Mouse (Mus musculus) hindbrain, embryonic 14.5 days (tissue): ENCODE results near the gene Spa17. TPM values are rescaled to one million over a fixed set of nuclear protein-coding genes. Genes with fewer than 3 reads are reported as not detected.

Source experiments
- ATAC-seq: fragments of 200-750 bp; cut with Nextera tagmentation; 2 replicates; pipeline ENCODE4 v1.8.0; 2017; ENCODE audit warnings: moderate number of reproducible peaks, mild to moderate bottlenecking, moderate TSS enrichment, moderate library complexity; ENCODE audit not compliant: low FRiP score
- DNase-seq: peaks from one replicate; pipeline ENCODE4 v3.0.0-alpha.2; 2015; ENCODE audit warnings: low spot score
- H3K27ac ChIP-seq: fragments of 300-500 bp; sonication (generic); 2 replicates; pipeline ENCODE4 v1.5.1; 2014; ENCODE audit warnings: mild to moderate bottlenecking, moderate library complexity
- H3K27me3 ChIP-seq: fragments of 300-500 bp; sonication (generic); 2 replicates; pipeline ENCODE4 v1.6.1; 2014; ENCODE audit warnings: mild to moderate bottlenecking, low read length, mixed read lengths; ENCODE audit not compliant: control insufficient read depth, insufficient read depth
- H3K36me3 ChIP-seq: fragments of 300-500 bp; sonication (generic); replicated peaks from 2 replicates; pipeline ENCODE4 v1.6.1; 2014; ENCODE audit not compliant: control insufficient read depth, insufficient read depth
- H3K4me1 ChIP-seq: fragments of 300-500 bp; sonication (generic); replicated peaks from 2 replicates; pipeline ENCODE4 v1.6.1; 2014; ENCODE audit warnings: antibody characterized with exemption, low read length, mixed read lengths; ENCODE audit not compliant: control insufficient read depth, insufficient read depth
- H3K4me2 ChIP-seq: fragments of 300-500 bp; sonication (generic); replicated peaks from 2 replicates; pipeline ENCODE4 v1.6.1; 2014; ENCODE audit warnings: mild to moderate bottlenecking, moderate library complexity
- H3K4me3 ChIP-seq: fragments of 300-500 bp; sonication (generic); replicated peaks from 2 replicates; pipeline ENCODE4 v1.5.1; 2014; ENCODE audit warnings: mild to moderate bottlenecking, low read length
- H3K9ac ChIP-seq: fragments of 300-500 bp; sonication (generic); 2 replicates; pipeline ENCODE4 v1.6.1; 2014
- H3K9me3 ChIP-seq: fragments of 300-500 bp; sonication (generic); 2 replicates; pipeline ENCODE4 v1.6.1; 2016; ENCODE audit warnings: low read length; ENCODE audit not compliant: control insufficient read depth
- WGBS: fragments of 180-500 bp; shearing (Covaris S2); extraction: QIAGEN DNeasy Blood & Tissue Kit; methylation state at CpG from one replicate; pipeline ENCODE4 v1.1.7; 2014; 5-methylcytosine and 5-hydroxymethylcytosine counted together
- polyA plus RNA-seq: library from polyadenylated mRNA; unstranded; fragments of >200 nt; fragmentation: Nextera tagmentation; extraction: Ambion mirVana; gene quantifications from 2 replicates; pipeline ENCODE4 v1.2.1, GENCODE M21; 2014

Gene Spa17
- 10.2 and 14.1 TPM in 2 replicates for polyA plus RNA-seq

- ATAC-seq, result peak; percentile 95
- H3K4me3 ChIP-seq, result peak within 1 kb of the TSS; percentile 56
- peak within 1 kb of the TSS; percentile 79 for H3K4me2 ChIP-seq
- no peaks in the 10 kb centered on the region for H3K36me3 ChIP-seq
- WGBS, result under 1% methylated on average over 45 of the region's 45 CpGs
- peak within 1 kb of the TSS; percentile 88 for H3K9ac ChIP-seq
- DNase-seq, result peak; percentile 91
- H3K9me3 ChIP-seq, result no peaks in the 10 kb centered on the region
- no peaks in the 10 kb centered on the region for H3K27me3 ChIP-seq
- H3K4me1 ChIP-seq, result peaks cover 9% of the 10 kb centered on the region; the same call in 1 of the 2 replicates
- H3K27ac ChIP-seq, result peak within 1 kb of the TSS; percentile 87
Measured at GRCm38 (mm10) chr9:37613182-37613910, at the start of gene Spa17. Gene Spa17 (minus strand): TSS chr9:37613722.

DNA sequence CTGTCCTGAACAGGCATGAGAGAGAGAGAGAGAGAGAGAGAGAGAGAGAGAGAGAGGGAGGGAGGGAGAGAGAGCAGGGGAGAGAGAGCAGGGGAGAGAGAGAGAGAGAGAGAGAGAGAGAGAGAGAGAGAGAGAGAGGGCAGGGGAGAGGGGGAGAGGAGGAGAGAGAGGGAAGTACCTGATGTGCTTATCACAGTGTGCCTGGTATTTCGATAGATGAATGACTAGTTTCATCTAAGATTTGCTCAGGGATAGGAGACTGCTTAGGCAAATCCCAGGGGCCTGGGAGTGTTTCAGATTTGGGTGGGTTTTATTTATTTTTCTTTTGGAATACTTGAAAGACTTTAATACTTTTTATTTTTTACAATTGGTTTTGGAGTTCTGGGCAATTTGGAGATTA lies 49.7 kb upstream of the Spa17 start:
- no peaks in the 10 kb centered on the region for H3K36me3 ChIP-seq
- no peaks in the 10 kb centered on the region for H3K4me1 ChIP-seq
- H3K9ac ChIP-seq, result no peak overlapping the region
- WGBS, result 88% methylated on average over 1 of the region's 1 CpGs
- no peaks in the 10 kb centered on the region for H3K27me3 ChIP-seq
- H3K4me3 ChIP-seq, result no peak overlapping the region
- H3K9me3 ChIP-seq, result no peaks in the 10 kb centered on the region
- DNase-seq (no peak), ATAC-seq (no peak)
- no peak overlapping the region for H3K4me2 ChIP-seq
- H3K27ac ChIP-seq, result no peak overlapping the region

- ATAC-seq (no peak), DNase-seq (no peak)
- Histone ChIP-seq H3K4me2 (no peak overlapping the region), H3K9ac (no peak overlapping the region), H3K4me1 (peaks cover 11% of the 10 kb centered on the region), H3K4me3 (no peak overlapping the region), H3K9me3 (no peaks in the 10 kb centered on the region), H3K27me3 (no peaks in the 10 kb centered on the region), H3K27ac (no peak overlapping the region), H3K36me3 (peaks cover 2% of the 10 kb centered on the region; the same call in 1 of the 2 replicates)
- WGBS, result 94% methylated on average over 6 of the region's 6 CpGs
Measured at GRCm38 (mm10) chr9:37659413-37659812, 45.9 kb upstream of the Spa17 start.

DNA sequence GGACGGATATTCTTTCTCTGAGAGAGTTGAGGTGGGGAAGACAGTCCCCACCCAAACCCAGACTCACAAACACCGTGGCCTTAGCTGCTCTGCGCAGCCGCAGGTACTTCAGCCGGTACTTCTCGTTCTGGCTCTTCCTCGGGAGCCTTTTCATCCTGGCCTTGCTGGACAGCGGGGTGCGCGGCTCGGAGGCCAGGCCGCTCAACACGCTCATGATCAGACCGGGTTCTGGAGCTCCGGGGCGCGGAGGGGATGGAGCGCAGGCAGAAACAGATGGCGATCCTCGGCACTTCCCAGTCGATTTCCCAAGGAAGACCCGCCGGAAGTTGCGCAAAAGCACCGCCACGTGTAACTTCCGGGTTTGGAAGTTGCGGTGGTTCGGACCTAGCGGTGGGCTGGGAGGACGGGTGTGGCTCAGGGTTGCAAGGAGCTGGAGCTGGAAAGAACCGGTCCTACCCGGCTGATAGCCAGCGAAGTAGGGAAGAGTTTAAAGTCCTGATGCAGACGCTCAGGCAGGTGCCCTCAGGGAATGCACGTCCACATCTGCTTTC lies 43.5 kb upstream of the Spa17 start, which contains the start of gene Tbrg1:
Gene Tbrg1 (minus strand): TSS at position 382 of the 551 bp plus-strand sequence.
- ATAC-seq (peak; percentile 91), DNase-seq (peak; percentile 83)
- WGBS, result under 1% methylated on average over 36 of the region's 36 CpGs
- Histone ChIP-seq H3K36me3 (peaks cover 26% of the 10 kb centered on the region), H3K27ac (peak within 1 kb of the TSS; percentile 33), H3K9me3 (no peaks in the 10 kb centered on the region), H3K27me3 (no peaks in the 10 kb centered on the region), H3K4me3 (peak within 1 kb of the TSS; percentile 61), H3K4me1 (peaks cover 11% of the 10 kb centered on the region), H3K4me2 (peak within 1 kb of the TSS; percentile 58), H3K9ac (peak within 1 kb of the TSS; percentile 64)

- DNase-seq, result no peak
- Histone ChIP-seq H3K27me3 (no peaks in the 10 kb centered on the region), H3K9me3 (no peaks in the 10 kb centered on the region), H3K36me3 (peaks cover 28% of the 10 kb centered on the region), H3K4me3 (peak overlapping the region; percentile 61), H3K4me1 (peaks cover 11% of the 10 kb centered on the region), H3K4me2 (peak overlapping the region; percentile 58), H3K9ac (peak overlapping the region; percentile 64), H3K27ac (no peak overlapping the region)
- peak; percentile 31; the same call in 1 of the 2 replicates for ATAC-seq
- 2% methylated on average over 10 of the region's 10 CpGs for WGBS
Measured at GRCm38 (mm10) chr9:37656439-37656881, 42.9 kb upstream of the Spa17 start.

DNA sequence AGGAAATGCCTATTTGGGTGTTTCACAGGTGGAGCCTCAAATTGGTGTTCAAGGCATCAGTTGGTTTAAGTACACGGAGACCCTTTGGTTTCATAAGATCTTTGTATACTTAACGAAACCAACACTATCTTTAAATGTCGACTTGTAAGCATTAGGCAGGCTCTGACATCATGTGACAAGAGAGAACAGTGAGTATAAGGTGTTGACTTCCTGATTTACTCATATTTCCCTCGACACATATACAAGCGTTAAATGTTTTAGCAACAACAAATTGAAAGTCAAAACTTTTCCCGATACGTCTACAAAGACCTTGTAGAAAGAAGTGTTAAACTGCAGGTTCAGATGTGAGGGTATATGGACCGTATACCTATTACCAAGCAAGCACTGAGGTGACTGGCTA lies 42.4 kb upstream of the Spa17 start:
- Histone ChIP-seq H3K9ac (no peak overlapping the region), H3K27me3 (no peaks in the 10 kb centered on the region), H3K27ac (no peak overlapping the region), H3K4me2 (peak overlapping the region; percentile 58), H3K9me3 (no peaks in the 10 kb centered on the region), H3K36me3 (peaks cover 33% of the 10 kb centered on the region), H3K4me1 (peaks cover 11% of the 10 kb centered on the region), H3K4me3 (peak overlapping the region; percentile 61)
- 73% methylated on average over 8 of the region's 8 CpGs for WGBS
- ATAC-seq (no peak), DNase-seq (no peak)

- Histone ChIP-seq H3K4me1 (peaks cover 11% of the 10 kb centered on the region), H3K9ac (no peak overlapping the region), H3K9me3 (no peaks in the 10 kb centered on the region), H3K27me3 (no peaks in the 10 kb centered on the region), H3K4me2 (no peak overlapping the region), H3K4me3 (no peak overlapping the region), H3K36me3 (peaks cover 54% of the 10 kb centered on the region), H3K27ac (no peak overlapping the region)
- DNase-seq (no peak), ATAC-seq (no peak)
- WGBS, result 94% methylated on average over 5 of the region's 5 CpGs
Measured at GRCm38 (mm10) chr9:37653836-37654235, 40.3 kb upstream of the Spa17 start.

- H3K36me3 ChIP-seq, result peaks cover 71% of the 10 kb centered on the region
- H3K4me2 ChIP-seq, result no peak overlapping the region
- H3K9me3 ChIP-seq, result no peaks in the 10 kb centered on the region
- 96% methylated on average over 5 of the region's 5 CpGs for WGBS
- H3K27me3 ChIP-seq, result no peaks in the 10 kb centered on the region
- no peak overlapping the region for H3K4me3 ChIP-seq
- no peak overlapping the region for H3K27ac ChIP-seq
- ATAC-seq (no peak), DNase-seq (no peak)
- H3K4me1 ChIP-seq, result no peaks in the 10 kb centered on the region
- H3K9ac ChIP-seq, result no peak overlapping the region
Measured at GRCm38 (mm10) chr9:37650639-37651038, 37.1 kb upstream of the Spa17 start.

DNA sequence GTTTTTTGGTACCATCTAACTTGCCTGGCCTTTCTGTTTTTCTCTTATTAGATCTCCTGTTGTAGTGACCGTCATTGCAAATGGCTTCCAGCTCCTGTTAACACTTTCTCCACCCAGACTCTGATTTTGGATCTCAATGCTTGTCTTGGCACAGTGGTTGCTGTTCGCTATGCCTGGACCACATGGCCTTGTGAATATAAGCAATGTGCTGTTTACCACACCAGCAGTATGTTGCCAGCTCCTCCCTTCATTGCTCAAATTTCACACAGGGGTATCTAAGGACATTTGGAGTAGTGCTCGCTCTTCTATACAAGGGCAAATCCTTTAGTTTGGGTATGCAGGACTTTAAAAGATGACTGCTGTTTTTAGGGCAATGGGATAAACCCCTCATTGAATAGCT lies 32.7 kb upstream of the Spa17 start:
- WGBS, result 96% methylated on average over 3 of the region's 3 CpGs
- Histone ChIP-seq H3K4me3 (no peak overlapping the region), H3K9ac (no peak overlapping the region), H3K27me3 (no peaks in the 10 kb centered on the region), H3K36me3 (peaks cover 41% of the 10 kb centered on the region), H3K4me1 (no peaks in the 10 kb centered on the region), H3K4me2 (no peak overlapping the region), H3K9me3 (no peaks in the 10 kb centered on the region), H3K27ac (no peak overlapping the region)
- DNase-seq (no peak), ATAC-seq (no peak)
